Mouse (Mus musculus) neural tube, embryonic 13.5 days (tissue): ENCODE results near the gene Rsrc2. TPM values are rescaled to one million over a fixed set of nuclear protein-coding genes. Genes with fewer than 3 reads are reported as not detected.
"Not testable (repeated sequence)": the region's sequence is repeated elsewhere in the genome, so short reads cannot be mapped to it uniquely, and the experiment has no call there.

Experiments
- ATAC-seq: fragments of 200-750 bp; cut with Nextera tagmentation; 2 replicates; pipeline ENCODE4 v1.8.0; 2017; ENCODE audit warnings: low read depth, mild to moderate bottlenecking, moderate TSS enrichment, moderate library complexity
- H3K27ac ChIP-seq: fragments of 300-500 bp; sonication (generic); replicated peaks from 2 replicates; pipeline ENCODE4 v1.5.1; 2015; ENCODE audit warnings: moderate library complexity, mild to moderate bottlenecking, inconsistent platforms
- H3K27me3 ChIP-seq: fragments of 300-500 bp; sonication (generic); 2 replicates; pipeline ENCODE4 v1.6.1; 2015; ENCODE audit warnings: mild to moderate bottlenecking, inconsistent platforms
- H3K36me3 ChIP-seq: fragments of 300-500 bp; sonication (generic); 2 replicates; pipeline ENCODE4 v1.6.1; 2015; ENCODE audit warnings: mild to moderate bottlenecking, inconsistent platforms
- H3K4me1 ChIP-seq: fragments of 300-500 bp; sonication (generic); replicated peaks from 2 replicates; pipeline ENCODE4 v1.6.1; 2015; ENCODE audit warnings: inconsistent platforms
- H3K4me2 ChIP-seq: fragments of 300-500 bp; sonication (generic); 2 replicates; pipeline ENCODE4 v1.6.1; 2015; ENCODE audit warnings: inconsistent platforms, mild to moderate bottlenecking, moderate library complexity
- H3K4me3 ChIP-seq: fragments of 300-500 bp; sonication (generic); 2 replicates; pipeline ENCODE4 v1.5.1; 2015; ENCODE audit warnings: mild to moderate bottlenecking, inconsistent platforms
- H3K9ac ChIP-seq: fragments of 300-500 bp; sonication (generic); 2 replicates; pipeline ENCODE4 v1.6.1; 2015; ENCODE audit warnings: moderate library complexity, mild to moderate bottlenecking, inconsistent platforms
- H3K9me3 ChIP-seq: fragments of 300-500 bp; sonication (generic); 2 replicates; pipeline ENCODE4 v1.6.1; 2016; ENCODE audit warnings: inconsistent platforms
- WGBS: fragments of 180-500 bp; shearing (Covaris S2); methylation state at CpG from one replicate; pipeline ENCODE4 v1.1.7; 2015; 5-methylcytosine and 5-hydroxymethylcytosine counted together
- polyA plus RNA-seq: library from polyadenylated mRNA; unstranded; fragments of >200 nt; fragmentation: Nextera tagmentation; extraction: Ambion mirVana; gene quantifications from 2 replicates; pipeline ENCODE4 v1.2.1, GENCODE M21; 2015

Gene Rsrc2
- 153 and 168 TPM in 2 replicates for polyA plus RNA-seq

DNA sequence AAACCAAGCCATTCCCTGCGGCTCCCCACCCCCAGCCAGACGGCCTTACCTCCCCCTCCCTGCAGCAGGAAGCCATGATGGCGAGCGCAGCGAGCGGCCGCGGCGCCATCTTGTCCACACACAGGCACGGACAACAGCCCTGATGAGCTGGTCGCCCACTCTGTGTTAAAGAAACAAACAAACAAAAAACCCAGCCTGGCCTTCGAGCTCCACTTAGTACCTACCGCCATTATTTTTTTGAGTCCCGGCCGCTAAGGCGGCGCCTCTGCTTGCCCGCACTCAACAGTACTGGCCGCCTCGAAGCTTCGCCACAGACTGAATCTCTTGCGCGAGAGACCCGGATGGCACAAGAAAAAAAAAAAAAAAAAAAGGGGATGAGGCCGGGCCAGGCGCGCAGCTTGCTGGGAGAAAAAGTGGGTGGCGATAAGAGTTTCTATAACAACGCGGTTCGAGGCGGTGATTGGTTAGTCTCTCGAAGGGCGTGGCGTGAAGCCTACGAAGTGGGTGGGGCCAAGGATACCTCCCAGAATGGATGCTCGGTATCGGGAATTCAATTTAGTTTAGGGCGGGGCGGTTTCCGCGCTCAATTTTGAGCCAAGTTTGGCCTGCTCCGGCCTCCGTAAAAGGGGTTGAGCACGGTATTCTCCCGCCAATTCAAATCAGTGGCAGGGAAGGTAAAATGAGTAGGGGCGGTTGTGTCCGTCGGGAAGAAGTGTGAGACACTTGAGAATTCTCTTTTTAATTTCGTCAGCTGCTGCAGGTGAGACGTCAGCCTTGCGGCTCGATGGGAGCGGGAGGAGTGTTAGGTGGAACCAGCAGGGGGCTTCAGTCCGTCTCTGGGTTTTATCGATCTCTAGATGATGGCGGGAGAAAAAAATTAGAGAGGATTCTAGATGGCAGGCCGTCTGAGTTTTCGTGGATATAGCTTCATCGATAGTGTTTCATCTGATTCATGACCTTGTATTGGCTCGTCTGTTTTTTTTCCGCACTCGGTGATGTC lies at the start of gene Rsrc2, which contains the start of gene Kntc1:
Rsrc2 (minus strand) TSS at position 350 of the 1,000 bp plus-strand sequence.
Kntc1 (plus strand) TSS at position 652 of the 1,000 bp plus-strand sequence.
- under 1% methylated on average over 63 of the region's 63 CpGs for WGBS
- peak; percentile 97 for ATAC-seq
- peaks cover 37% of the 10 kb centered on the region for H3K4me1 ChIP-seq
- peaks cover 5% of the 10 kb centered on the region for H3K36me3 ChIP-seq
- H3K4me3 ChIP-seq, result peak within 1 kb of the TSS; percentile 86
- H3K9ac ChIP-seq, result peak within 1 kb of the TSS; percentile 89
- no peaks in the 10 kb centered on the region for H3K9me3 ChIP-seq
- no peaks in the 10 kb centered on the region for H3K27me3 ChIP-seq
- H3K27ac ChIP-seq, result peak within 1 kb of the TSS; percentile 98
- H3K4me2 ChIP-seq, result peak within 1 kb of the TSS; percentile 86

DNA sequence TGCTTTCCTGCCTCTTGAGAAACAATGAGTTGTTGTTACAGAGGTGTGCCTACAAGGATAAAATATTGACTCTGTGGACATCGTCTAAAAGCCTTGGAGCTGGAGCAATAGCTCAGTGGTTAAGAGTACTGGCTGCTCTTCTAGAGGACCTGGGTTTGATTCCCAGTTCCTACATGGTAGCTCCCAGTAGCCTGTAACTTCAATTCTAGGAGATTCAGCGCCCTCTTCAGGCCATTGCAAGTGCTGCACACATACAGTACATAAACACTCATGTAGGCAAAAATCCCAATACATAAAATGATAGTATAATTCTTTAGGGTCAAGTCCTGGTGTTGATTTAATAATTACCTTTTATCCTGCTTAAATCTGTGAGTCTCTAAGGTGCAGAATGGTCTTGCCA lies 43.9 kb upstream of the Rsrc2 start:
- H3K36me3 ChIP-seq, result peaks cover 35% of the 10 kb centered on the region

DNA sequence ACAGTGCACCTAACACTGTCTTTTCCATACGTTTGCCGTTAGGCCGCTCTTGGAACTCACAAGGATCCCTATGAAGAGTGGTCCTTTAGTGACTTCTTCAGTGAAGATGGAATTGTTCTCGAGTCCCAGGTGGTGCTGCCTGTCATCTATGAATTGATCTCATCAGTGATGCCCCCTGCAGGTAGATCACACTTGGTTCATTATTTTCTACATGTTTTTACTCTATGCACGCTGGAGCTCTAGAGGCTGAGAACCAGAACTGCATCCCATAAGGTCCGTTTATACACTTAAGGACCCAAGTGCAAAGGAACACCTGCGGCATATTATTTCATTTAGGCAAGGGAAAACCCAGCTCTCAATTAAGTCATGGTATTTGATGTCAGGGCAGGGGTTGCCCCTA lies 39.8 kb upstream of the Rsrc2 start:
- Histone ChIP-seq H3K36me3 (peaks cover 30% of the 10 kb centered on the region), H3K27ac (no peak overlapping the region), H3K4me3 (no peak overlapping the region), H3K9ac (no peak overlapping the region), H3K4me1 (no peaks in the 10 kb centered on the region), H3K9me3 (no peaks in the 10 kb centered on the region), H3K4me2 (no peak overlapping the region), H3K27me3 (no peaks in the 10 kb centered on the region)
- 93% methylated on average over 7 of the region's 7 CpGs for WGBS
- ATAC-seq, result no peak

More for the DNA sequence above, 43.9 kb upstream of the Rsrc2 start:
- no peak overlapping the region for H3K4me3 ChIP-seq
- no peaks in the 10 kb centered on the region for H3K9me3 ChIP-seq
- H3K4me1 ChIP-seq, result no peaks in the 10 kb centered on the region
- no peak overlapping the region for H3K9ac ChIP-seq
- H3K27ac ChIP-seq, result no peak overlapping the region
- WGBS, result 88% methylated on average over 2 of the region's 2 CpGs
- H3K4me2 ChIP-seq, result no peak overlapping the region
- ATAC-seq, result no peak
- no peaks in the 10 kb centered on the region for H3K27me3 ChIP-seq

DNA sequence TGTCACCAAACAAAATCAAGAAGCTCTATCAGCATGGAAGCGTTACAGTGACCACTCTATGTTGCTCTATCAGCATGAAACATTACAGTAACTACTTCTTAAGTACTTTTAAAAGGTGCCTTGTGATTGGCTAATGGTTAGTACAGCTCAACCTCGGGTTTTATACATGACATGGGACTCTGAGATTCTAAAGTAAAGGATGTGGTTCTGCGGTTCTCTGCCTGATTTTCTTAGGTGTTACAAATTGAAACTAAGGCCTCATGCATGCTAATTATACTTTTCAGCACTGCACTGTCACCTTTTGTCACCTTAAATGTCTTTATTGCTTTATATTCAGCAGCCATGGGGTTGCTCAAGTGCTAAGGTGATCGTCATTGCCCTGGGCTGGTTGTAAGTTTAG lies 32.6 kb upstream of the Rsrc2 start:
- Histone ChIP-seq H3K27ac (no peak overlapping the region), H3K9me3 (no peaks in the 10 kb centered on the region), H3K27me3 (no peaks in the 10 kb centered on the region), H3K36me3 (peaks cover 12% of the 10 kb centered on the region; the same call in 1 of the 2 replicates), H3K9ac (no peak overlapping the region), H3K4me1 (no peaks in the 10 kb centered on the region), H3K4me3 (no peak overlapping the region), H3K4me2 (no peak overlapping the region)
- WGBS, result 91% methylated on average over 4 of the region's 4 CpGs
- ATAC-seq, result no peak

DNA sequence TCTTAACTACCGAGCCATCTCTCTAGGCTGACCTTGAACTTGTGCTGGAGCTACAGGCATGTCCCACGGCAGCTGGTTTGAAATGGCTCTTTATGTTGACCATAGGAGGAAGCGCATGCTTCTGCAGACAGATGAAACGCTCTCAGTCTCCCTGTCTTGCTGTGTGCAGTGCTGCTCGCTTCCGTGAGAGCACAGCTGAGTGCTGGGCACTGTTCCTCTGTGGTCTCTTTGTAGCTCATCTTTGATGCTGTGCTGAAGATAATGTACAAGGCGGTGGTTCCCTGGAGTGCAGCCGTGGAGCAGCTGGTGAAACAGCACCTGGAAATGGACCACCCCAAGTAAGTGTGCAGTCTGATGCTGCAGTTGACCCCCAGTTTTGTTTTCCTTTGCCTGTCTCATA lies 31.5 kb upstream of the Rsrc2 start:
- WGBS, result 91% methylated on average over 8 of the region's 8 CpGs
- Histone ChIP-seq H3K4me1 (no peaks in the 10 kb centered on the region), H3K36me3 (peaks cover 10% of the 10 kb centered on the region; the same call in 1 of the 2 replicates)

DNA sequence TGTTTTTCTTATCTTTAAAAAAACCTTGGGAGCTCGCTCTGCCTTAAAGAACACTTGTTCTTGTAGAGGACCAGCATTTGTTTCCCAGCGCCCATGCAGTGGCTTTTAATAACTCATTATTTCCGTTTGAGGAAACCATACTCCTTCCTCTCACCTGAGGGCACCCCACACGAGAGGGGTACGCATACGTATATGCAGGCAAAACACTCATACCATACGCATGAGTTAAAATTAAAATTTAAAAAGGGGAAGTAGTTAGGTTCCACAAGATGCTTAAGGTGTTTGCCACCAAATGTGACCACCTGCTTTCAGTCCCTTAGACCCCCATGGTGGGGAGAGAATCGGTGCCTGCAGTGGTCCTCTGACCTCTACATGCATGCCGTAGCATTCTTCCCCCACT lies 24.2 kb upstream of the Rsrc2 start:
- ATAC-seq, result no peak
- no peaks in the 10 kb centered on the region for H3K4me1 ChIP-seq
- no peak overlapping the region for H3K4me2 ChIP-seq
- H3K9ac ChIP-seq, result no peak overlapping the region
- H3K4me3 ChIP-seq, result no peak overlapping the region
- H3K9me3 ChIP-seq, result no peaks in the 10 kb centered on the region
- H3K27ac ChIP-seq, result no peak overlapping the region
- 95% methylated on average over 9 of the region's 9 CpGs for WGBS
- H3K27me3 ChIP-seq, result no peaks in the 10 kb centered on the region
- H3K36me3 ChIP-seq, result peaks cover 10% of the 10 kb centered on the region; the same call in 1 of the 2 replicates

More for the DNA sequence above, 31.5 kb upstream of the Rsrc2 start:
- no peaks in the 10 kb centered on the region for H3K9me3 ChIP-seq
- no peak for ATAC-seq
- no peak overlapping the region for H3K27ac ChIP-seq
- H3K4me3 ChIP-seq, result no peak overlapping the region
- H3K4me2 ChIP-seq, result no peak overlapping the region
- H3K9ac ChIP-seq, result no peak overlapping the region
- no peaks in the 10 kb centered on the region for H3K27me3 ChIP-seq

DNA sequence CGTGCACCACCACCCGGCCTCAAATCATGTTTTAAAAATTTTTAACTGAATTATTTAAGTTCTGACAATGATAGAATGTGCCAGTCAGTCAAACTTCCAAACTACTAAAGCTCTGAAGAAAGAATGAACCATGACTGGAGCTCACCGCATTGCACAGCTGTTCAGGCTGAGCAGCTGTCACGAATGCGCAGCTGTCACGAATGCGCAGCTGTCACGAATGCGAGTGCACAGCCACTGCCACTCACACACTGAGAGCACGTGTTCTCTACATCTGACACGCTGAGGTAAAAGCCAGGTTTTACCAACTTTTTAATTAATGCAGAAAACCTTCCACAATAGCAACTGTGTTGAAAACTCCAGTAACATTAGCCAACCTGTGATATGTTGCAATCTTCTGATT lies 17.2 kb upstream of the Rsrc2 start:
- H3K27me3 ChIP-seq, H3K9ac ChIP-seq, H3K4me3 ChIP-seq, H3K36me3 ChIP-seq, H3K9me3 ChIP-seq, H3K4me2 ChIP-seq, ATAC-seq, H3K4me1 ChIP-seq, H3K27ac ChIP-seq: not testable (repeated sequence)
- 94% methylated on average over 11 of the region's 11 CpGs for WGBS

DNA sequence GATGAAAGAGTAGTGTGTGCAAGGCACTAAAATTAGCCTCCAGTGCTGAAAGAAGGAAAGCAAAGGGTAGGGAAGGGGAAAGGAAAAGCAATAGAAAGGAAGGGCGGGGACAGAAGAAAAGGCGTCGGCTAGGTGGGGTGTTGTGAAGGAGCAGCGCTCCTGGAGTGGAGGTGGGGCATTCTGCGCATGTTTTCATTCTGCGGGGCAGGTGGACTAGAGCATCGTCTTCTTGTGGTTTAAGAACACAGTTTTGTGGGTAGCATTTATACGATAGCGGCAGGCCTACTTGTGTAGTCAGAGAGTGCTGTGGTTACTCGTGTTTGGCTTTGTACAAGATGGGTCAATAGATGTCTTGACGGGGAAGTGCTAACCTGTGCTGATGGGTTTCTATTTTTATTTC lies 16.3 kb upstream of the Rsrc2 start:
- Histone ChIP-seq H3K4me1 (no peaks in the 10 kb centered on the region), H3K4me3 (no peak overlapping the region), H3K4me2 (no peak overlapping the region), H3K27ac (no peak overlapping the region), H3K9me3 (no peaks in the 10 kb centered on the region), H3K27me3 (no peaks in the 10 kb centered on the region), H3K9ac (no peak overlapping the region), H3K36me3 (no peaks in the 10 kb centered on the region)
- ATAC-seq, result no peak
- 93% methylated on average over 11 of the region's 11 CpGs for WGBS

DNA sequence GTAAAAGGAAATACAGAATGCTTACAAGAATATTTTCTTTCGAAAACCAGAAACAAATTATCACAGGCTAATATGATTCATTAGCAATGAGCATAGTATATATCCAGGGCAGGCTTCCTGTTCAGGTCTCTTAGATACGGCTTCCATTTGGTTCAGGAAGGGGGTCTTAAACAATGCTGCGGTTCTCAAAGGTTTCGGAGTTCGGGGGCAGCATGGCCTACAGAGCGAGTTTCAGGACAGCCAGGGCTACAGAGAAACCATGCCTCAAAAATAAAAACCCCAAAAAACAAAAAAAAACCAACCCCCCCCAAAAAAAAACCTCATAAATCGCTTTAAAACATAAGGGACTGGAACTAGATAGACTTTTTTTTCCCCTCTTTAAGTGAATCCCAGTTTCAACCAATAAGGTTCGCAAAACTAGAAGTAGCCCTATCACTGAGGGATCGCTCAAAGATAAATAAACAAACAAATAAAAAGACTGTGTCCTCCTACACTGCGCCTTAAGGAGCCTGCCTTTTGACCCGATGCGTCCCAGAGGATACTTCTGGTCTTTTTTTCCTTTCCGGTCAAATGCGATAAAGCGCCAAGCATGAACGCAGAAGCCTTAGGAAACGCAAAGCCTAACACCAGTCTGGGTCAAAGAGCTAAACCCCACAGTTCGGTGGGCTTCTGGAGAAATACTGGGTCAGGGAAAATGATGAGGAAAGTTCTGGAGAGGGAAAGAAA lies 712 bp downstream of the Rsrc2 start:
- Histone ChIP-seq H3K27me3 (no peaks in the 10 kb centered on the region), H3K9ac (peak overlapping the region; percentile 89), H3K36me3 (peaks cover 14% of the 10 kb centered on the region), H3K9me3 (no peaks in the 10 kb centered on the region), H3K4me3 (peak overlapping the region; percentile 86), H3K27ac (peak overlapping the region; percentile 98), H3K4me1 (peaks cover 37% of the 10 kb centered on the region), H3K4me2 (peak overlapping the region; percentile 86)
- ATAC-seq, result peak; percentile 25
- WGBS, result under 1% methylated on average over 18 of the region's 18 CpGs

DNA sequence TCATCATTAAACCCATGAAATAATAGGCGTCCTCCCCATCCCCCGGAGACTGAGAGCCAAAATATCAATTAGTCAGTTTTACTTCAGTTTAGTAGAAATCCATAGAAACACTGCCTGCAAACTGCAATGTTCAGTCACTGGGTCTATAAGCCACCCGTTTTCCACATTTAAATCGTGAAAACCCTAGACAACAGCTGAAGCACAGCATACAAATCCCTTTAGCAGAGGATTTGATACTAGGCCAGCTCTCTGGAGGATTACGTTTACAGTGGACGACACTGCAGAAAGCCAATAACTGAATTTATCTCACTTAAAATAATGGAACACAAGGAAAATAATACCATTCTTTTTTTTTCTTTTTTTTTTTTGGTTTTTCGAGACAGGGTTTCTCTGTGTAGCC lies 1.6 kb downstream of the Rsrc2 start:
- Histone ChIP-seq H3K36me3 (peaks cover 21% of the 10 kb centered on the region), H3K27ac (no peak overlapping the region), H3K4me1 (peaks cover 37% of the 10 kb centered on the region), H3K4me3 (peak overlapping the region; percentile 86), H3K9ac (peak overlapping the region; percentile 89), H3K4me2 (peak overlapping the region; percentile 86), H3K9me3 (no peaks in the 10 kb centered on the region), H3K27me3 (no peaks in the 10 kb centered on the region)
- ATAC-seq, result no peak
- 29% methylated on average over 7 of the region's 7 CpGs for WGBS

DNA sequence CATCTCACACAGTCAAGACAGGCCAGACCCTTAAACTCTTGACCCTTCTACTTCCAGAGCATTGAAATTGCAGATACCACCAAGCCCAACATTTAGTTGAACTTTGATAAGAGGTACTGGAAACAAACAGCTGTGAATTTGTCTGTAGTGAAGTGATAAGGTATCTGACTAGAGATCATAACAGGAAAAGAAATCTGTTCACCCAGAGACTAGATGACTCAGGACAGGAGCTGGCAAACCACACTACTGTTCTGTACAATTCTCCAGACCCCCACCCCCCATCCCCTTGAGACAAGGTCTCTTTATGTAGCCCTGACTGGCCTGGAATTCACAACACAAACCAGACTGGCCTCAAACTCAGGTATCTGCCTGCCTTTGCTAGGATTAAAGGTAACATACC lies 3.0 kb downstream of the Rsrc2 start:
- Histone ChIP-seq H3K36me3 (peaks cover 28% of the 10 kb centered on the region), H3K27me3 (no peaks in the 10 kb centered on the region), H3K4me1 (peaks cover 37% of the 10 kb centered on the region), H3K27ac (no peak overlapping the region), H3K9ac (peak overlapping the region; percentile 89), H3K4me3 (peak overlapping the region; percentile 86), H3K4me2 (peak overlapping the region; percentile 86), H3K9me3 (no peaks in the 10 kb centered on the region)
- ATAC-seq, result no peak

DNA sequence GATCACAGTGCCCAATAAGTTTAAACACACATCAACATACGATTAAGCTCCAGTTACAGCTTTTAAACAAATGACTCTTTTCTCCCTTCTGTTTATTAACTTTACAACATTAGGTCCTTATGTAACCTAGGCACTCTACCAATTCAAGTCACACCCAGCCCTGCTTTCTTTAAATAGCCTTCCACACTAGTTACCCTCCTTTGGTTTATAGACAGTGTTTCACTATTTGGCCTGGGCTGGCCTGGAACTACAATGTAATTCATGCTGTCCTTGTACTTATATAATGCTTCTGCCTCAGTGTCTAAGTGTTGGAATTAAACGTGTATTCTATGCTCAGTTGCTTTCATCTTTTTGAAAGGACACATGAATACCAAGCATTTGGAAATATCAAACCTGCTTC lies 4.9 kb downstream of the Rsrc2 start:
- H3K27me3 ChIP-seq, result no peaks in the 10 kb centered on the region
- H3K9me3 ChIP-seq, result no peaks in the 10 kb centered on the region
- H3K27ac ChIP-seq, result no peak overlapping the region
- no peak for ATAC-seq
- H3K36me3 ChIP-seq, result peaks cover 42% of the 10 kb centered on the region
- no peak overlapping the region for H3K9ac ChIP-seq
- H3K4me1 ChIP-seq, result peaks cover 27% of the 10 kb centered on the region
- H3K4me3 ChIP-seq, result no peak overlapping the region
- 93% methylated on average over 2 of the region's 2 CpGs for WGBS
- no peak overlapping the region for H3K4me2 ChIP-seq
